Mouse (Mus musculus): ENCODE measurements around the gene Copg2.

Gene Copg2

GRCm38 (mm10) chr6:30896195-30896985 is at the start of gene Copg2:
TSS of gene Copg2 (minus strand) at chr6:30896794.
- peak; percentile 97 for DNase-seq

- no peak for DNase-seq
Observed at GRCm38 (mm10) chr6:30939264-30939663, 42.7 kb upstream of the Copg2 start.

DNA sequence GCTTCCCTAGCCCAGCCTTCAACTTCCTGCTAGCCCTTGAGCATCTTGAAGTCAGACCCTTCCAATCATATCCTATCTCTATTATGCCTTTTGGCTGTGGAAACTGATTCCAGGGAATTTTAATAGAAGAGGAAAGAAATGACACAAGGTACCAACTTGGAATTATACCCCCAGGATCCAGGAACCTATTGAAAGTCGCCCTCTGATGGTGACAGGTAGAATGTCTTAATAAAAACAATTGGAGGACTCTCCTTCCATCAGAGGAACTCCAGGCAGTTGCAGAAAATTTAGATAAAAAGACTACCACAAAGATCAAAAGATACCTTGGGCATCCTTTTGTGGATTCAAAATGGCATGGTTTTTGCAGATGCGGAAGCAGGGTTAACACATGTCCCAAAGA is 26.2 kb upstream of the Copg2 start:
- no peak for DNase-seq

GRCm38 (mm10) chr6:30921826-30922225 is 25.2 kb upstream of the Copg2 start:
- no peak for DNase-seq

DNA sequence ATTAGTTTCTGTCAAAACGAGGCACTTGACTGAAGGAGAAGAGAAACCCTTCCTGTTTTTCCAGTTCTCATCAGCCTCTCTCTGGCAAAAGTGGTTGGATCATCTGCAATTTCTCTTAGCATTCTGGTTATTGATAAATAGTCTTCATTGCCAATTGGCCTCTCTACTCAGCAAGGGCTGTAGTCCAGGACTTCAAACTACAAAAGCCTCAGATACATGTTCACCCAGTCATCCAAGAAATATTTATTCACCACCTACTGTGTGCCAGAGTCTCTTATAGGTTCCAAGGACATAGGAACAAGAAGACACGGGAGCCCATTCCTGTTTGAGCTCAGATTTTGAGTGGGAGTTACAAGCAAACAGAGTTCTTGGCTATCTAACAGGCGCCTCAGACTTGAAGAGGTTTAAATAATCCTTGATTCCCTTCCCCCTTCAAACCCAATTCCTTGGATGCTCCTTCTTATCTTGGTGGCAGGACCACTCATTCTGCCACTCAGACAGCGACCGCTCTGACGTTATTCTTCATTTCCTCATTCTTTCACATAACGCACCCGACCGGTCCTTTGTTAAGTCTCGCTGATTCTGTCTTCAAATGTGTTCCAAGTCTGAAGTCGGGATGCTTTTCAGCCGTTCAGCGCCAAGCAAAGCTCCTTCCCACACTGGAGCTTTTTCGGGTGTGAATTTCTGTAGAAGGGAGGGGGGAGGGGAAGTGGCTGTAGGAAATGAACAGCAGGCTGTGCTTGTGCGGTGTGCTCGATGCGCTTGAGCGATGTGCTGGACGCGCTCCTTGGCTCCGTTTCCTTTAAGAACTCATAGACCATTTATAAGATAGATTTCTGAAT is 24.5 kb upstream of the Copg2 start:
- DNase-seq, result peak; percentile 29

- no peak for DNase-seq
Observed at GRCm38 (mm10) chr6:30915473-30915872, 18.9 kb upstream of the Copg2 start, which contains the start of gene Tsga13. TSS of gene Tsga13 (minus strand) at chr6:30915573.

- DNase-seq, result no peak
Observed at GRCm38 (mm10) chr6:30907970-30908369, 11.4 kb upstream of the Copg2 start.

DNA sequence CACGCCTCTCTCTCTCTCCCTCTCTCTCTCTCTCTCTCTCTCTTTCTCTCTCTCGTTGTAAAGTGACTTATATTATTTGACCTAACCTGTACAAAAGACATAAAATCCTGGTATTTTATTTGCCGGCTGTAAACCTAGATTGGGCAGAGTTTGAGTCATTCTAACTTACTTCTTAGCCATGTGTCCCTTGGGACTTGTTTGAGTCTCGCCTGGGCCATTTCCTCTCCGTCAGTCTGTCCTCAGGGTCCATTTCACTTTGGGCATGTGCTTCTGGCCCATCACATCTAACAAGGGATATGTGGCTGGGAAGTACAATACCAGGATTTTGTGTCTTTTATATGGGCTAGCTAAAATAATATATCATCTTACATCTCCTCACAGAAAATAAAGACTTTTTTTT is 8.3 kb upstream of the Copg2 start:
- no peak for DNase-seq

- DNase-seq, result no peak
Observed at GRCm38 (mm10) chr6:30904033-30904432, 7.4 kb upstream of the Copg2 start.

DNA sequence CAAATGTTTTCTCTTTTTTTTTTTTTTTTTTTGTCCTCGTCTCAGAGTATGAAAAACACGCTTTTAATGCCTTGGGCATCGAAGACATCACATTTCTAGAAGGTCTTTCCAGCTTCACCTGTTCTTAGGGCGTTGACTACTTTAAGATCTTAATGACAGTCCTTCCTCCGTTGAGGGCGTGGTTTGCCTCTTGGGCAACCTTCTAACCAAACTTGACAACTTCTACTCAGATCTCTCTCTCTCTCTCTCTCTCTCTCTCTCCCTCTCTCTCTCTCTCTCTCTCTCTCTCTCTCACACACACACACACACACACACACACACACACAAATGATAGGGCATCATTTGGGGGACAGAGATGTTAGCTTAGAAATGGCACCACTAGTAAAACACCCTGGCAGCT is 926 bp upstream of the Copg2 start:
- no peak for DNase-seq

- no peak for DNase-seq
Observed at GRCm38 (mm10) chr6:30896986-30897327, 363 bp upstream of the Copg2 start.

- DNase-seq, result peak; percentile 23
Observed at GRCm38 (mm10) chr6:30895819-30896194, 787 bp downstream of the Copg2 start.

- peak; percentile 8 for DNase-seq
Observed at GRCm38 (mm10) chr6:30893081-30893480, 3.5 kb downstream of the Copg2 start.

GRCm38 (mm10) chr6:30891761-30892160 is 4.8 kb downstream of the Copg2 start:
- DNase-seq, result no peak

GRCm38 (mm10) chr6:30884856-30885255 is 11.7 kb downstream of the Copg2 start:
- DNase-seq, result no peak

- no peak for DNase-seq
Observed at GRCm38 (mm10) chr6:30883491-30883890, 13.1 kb downstream of the Copg2 start.

GRCm38 (mm10) chr6:30876661-30877060 is 19.9 kb downstream of the Copg2 start:
- DNase-seq, result no peak

GRCm38 (mm10) chr6:30866501-30866900 is 30.1 kb downstream of the Copg2 start:
- no peak for DNase-seq

DNA sequence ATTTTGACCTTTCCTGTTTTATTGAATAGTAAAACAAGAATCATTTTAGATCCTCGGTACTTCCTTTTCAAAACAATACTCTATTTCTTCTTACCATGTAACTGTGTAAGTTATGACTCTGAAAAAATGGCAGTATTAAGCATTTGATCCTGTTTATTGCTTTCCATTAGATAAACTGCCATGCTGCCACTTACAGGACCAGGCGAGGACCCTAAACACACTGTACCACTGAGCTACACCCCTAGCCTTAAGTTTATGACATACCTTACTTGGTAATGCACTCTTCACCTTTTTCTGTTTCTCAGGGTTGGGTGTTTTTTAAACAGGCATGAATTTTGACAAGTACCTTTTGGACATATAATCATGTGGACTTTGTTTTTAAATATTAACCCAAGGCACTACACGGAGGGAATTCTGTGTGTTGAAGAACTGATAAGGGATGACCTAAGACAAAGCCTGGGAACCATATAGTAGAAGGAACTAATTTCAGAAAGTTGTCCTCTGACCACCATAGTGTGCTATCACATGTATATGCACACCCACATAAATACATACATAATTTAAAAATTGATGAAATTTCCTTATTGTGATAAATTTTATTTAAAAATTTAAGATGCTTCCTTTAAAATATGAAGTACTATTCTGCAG is 31.4 kb downstream of the Copg2 start:
- no peak for DNase-seq

GRCm38 (mm10) chr6:30855956-30856355 is 40.6 kb downstream of the Copg2 start:
- no peak for DNase-seq

DNA sequence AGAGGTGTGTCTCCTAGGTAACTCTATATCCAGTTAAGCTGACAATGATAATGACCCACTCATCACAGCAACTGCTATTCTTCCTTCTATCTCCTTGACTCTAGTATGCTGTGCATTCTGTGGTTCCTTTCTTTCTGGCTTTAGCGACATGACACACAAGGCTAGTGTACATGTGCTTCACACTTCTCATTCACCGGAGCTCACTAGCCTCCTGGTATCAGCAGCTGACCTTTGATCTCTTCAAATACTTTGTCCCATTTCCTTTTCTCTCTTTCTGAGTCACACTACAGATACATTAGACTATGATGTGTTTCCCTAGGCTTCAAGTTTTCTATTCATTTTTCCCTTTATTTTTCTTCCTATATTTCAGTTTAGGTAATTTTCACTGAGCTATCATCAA is 41.4 kb downstream of the Copg2 start:
- no peak for DNase-seq

- no peak for DNase-seq
Observed at GRCm38 (mm10) chr6:30849818-30850217, 46.8 kb downstream of the Copg2 start.

DNA sequence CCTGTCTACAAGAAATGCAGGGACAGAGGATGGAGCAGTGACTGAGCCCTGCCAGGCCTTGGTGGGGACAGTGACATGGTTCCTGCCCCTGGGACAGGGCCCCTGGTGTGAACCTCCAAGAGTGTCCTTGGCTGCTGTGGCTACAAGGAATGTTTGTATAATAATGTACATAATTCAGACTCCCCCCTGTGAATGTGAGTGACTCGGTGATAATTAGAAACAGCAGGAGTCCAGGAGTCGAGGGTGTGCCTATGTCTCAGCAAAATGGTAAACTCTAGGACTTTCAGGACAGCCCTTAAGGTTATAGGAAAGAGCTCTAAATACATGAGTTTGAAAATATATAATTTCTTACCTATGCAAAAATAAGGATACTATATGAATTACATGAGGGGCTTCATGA is 64.4 kb downstream of the Copg2 start:
- no peak for DNase-seq

DNA sequence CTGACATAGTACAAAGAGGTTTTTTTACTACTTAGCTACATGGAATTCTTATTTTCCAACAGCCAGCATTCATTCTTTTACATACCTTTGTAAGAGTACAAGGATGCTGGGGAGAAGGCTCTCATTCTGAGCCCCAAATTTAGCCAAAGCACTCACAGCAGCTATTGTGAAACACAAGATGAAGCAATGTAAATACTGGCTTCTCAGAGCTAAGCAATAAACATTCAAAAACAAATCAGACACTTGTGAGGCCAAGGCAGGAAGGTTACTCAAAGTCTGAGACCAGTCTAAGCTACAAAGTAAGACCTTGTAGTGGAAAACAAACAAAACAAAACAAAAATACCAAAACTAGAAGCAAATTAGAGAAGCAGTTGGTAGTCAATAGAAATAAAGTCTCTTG is 83.0 kb downstream of the Copg2 start:
- DNase-seq, result no peak

Data from kidney, postnatal 10 days (tissue).